8 mouse cellular contexts compared by ENCODE assay signal in the genomic region with DNA sequence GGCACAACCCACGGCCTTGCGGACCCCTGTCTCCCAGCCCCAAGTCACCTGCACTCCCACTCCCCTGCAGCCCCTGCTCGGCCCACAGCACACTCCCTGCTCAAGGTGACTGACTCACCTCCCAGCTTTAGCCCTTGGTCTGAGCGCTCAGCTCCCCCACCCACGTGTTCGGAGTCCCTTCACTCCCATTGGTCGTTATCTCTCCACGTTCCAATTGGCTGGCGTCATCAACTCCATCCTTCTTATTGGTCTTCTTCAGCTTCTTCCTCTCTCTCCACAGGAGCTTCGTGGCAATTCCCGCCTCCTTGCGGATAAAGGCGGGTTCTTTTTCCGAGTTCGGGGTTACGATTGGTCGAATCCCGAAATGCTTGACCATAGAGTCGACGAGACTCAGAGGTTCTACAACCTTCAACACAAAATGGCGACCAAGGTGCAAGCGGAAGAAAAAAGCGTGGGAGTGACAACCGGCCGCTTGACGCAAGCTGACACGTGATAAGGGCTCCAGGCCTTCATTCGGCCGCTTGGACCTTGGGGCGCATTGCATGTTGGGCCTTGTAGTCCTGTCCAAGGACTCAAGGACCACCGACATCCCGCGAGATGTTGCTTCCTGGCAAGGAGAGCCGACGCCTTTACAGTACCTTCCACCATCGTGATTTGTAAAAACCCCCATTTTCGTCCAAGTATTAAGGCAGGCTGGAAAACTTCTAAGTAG. TPM values are rescaled to one million over a fixed set of nuclear protein-coding genes. Genes with fewer than 3 reads are reported as not detected.
A peak's percentile ranks its signal among the peaks of the same experiment; 100 is the strongest.
DNase-seq lines count a peak whose midpoint lies in the region; ATAC-seq and TF ChIP-seq lines count a peak whose summit lies in the region.

A gene (minus strand): TSS at position 162 of the 712 bp plus-strand sequence.

- WGBS in heart, embryonic 12.5 days = 0% methylated on average over 37 of the region's 37 CpGs
- WGBS in kidney, postnatal 0 days = under 1% methylated on average over 37 of the region's 37 CpGs
- WGBS in liver, embryonic 11.5 days = under 1% methylated on average over 37 of the region's 37 CpGs
- WGBS in stomach, embryonic 14.5 days = under 1% methylated on average over 37 of the region's 37 CpGs

- H3K27me3 ChIP-seq in heart, embryonic 12.5 days (replicated peaks) = no peaks in the 10 kb centered on the region
- no peaks in the 10 kb centered on the region for H3K27me3 ChIP-seq in kidney, postnatal 0 days (ENCODE audit: insufficient read depth, low read length)
- no peaks in the 10 kb centered on the region for H3K27me3 ChIP-seq in liver, embryonic 11.5 days (replicated peaks; ENCODE audit: control insufficient read depth, insufficient read depth, low read length)
- no peaks in the 10 kb centered on the region for H3K27me3 ChIP-seq in stomach, embryonic 14.5 days (ENCODE audit: control insufficient read depth, insufficient read depth, low read length)

- H3K4me3 ChIP-seq in heart, embryonic 12.5 days = peak within 1 kb of the TSS; percentile 79
- H3K4me3 ChIP-seq in kidney, postnatal 0 days (replicated peaks; ENCODE audit: low read depth, low read length) = peak within 1 kb of the TSS; percentile 58
- H3K4me3 ChIP-seq in liver, embryonic 11.5 days (ENCODE audit: low read depth, low read length) = peak within 1 kb of the TSS; percentile 60
- H3K4me3 ChIP-seq in stomach, embryonic 14.5 days (ENCODE audit: low read depth, low read length) = peak within 1 kb of the TSS; percentile 72

- H3K9ac ChIP-seq in heart, embryonic 12.5 days = peak within 1 kb of the TSS; percentile 89
- peak within 1 kb of the TSS; percentile 72 for H3K9ac ChIP-seq in kidney, postnatal 0 days (ENCODE audit: low read depth, low read length)
- peak within 1 kb of the TSS; percentile 92 for H3K9ac ChIP-seq in liver, embryonic 11.5 days (ENCODE audit: low read depth, low read length)
- peak within 1 kb of the TSS; percentile 70 for H3K9ac ChIP-seq in stomach, embryonic 14.5 days (replicated peaks; ENCODE audit: low read depth, low read length)

- no peaks in the 10 kb centered on the region for H3K9me3 ChIP-seq in heart, embryonic 12.5 days (replicated peaks)
- H3K9me3 ChIP-seq in kidney, postnatal 0 days (replicated peaks; ENCODE audit: low read length) = no peaks in the 10 kb centered on the region
- H3K9me3 ChIP-seq in liver, embryonic 11.5 days (ENCODE audit: control insufficient read depth, low read length) = no peaks in the 10 kb centered on the region
- H3K9me3 ChIP-seq in stomach, embryonic 14.5 days (ENCODE audit: control insufficient read depth, low read depth, low read length) = no peaks in the 10 kb centered on the region

- peak; percentile 46 for TF ChIP-seq CTCF in kidney, postnatal 0 days (IDR thresholded peaks at IDR 0.05; ENCODE audit: low read depth)

- ATAC-seq in erythroid progenitor cell, adult 5-6 weeks (replicated peaks; ENCODE audit: low FRiP score, poor library complexity, severe bottlenecking) = peak; percentile 93
- peak; percentile 96 for ATAC-seq in heart, embryonic 12.5 days (ENCODE audit: insufficient number of reproducible peaks, low FRiP score)
- ATAC-seq in kidney, postnatal 0 days (replicated peaks; ENCODE audit: low FRiP score, low read depth) = peak; percentile 96
- peak; percentile 93 for ATAC-seq in liver, embryonic 11.5 days (replicated peaks; ENCODE audit: low FRiP score)
- ATAC-seq in stomach, embryonic 14.5 days (ENCODE audit: insufficient number of reproducible peaks, insufficient read depth, low FRiP score, low read depth) = peak; percentile 96

- peak; percentile 100 for DNase-seq in CD4-positive helper T cell, adult 2 months (ENCODE audit: low read depth, low spot score)
- peak; percentile 100 for DNase-seq in brain, embryonic 18.5 days (ENCODE audit: low read depth, low spot score)
- DNase-seq in kidney, postnatal 0 days (ENCODE audit: low spot score) = peak; percentile 100
- DNase-seq in liver, embryonic 11.5 days (ENCODE audit: low spot score) = peak; percentile 91
- DNase-seq in naive thymus-derived CD4-positive, alpha-beta T cell, adult 2 months (ENCODE audit: low read depth) = peak; percentile 99

- H3K27ac ChIP-seq in heart, embryonic 12.5 days (ENCODE audit: poor library complexity, severe bottlenecking) = peak within 1 kb of the TSS; percentile 86
- H3K27ac ChIP-seq in kidney, postnatal 0 days = peak within 1 kb of the TSS; percentile 81
- H3K27ac ChIP-seq in liver, embryonic 11.5 days (ENCODE audit: low read depth, low read length) = peak within 1 kb of the TSS; percentile 82
- H3K27ac ChIP-seq in stomach, embryonic 14.5 days (ENCODE audit: low read length) = peak within 1 kb of the TSS; percentile 76

- peaks cover 25% of the 10 kb centered on the region for H3K4me1 ChIP-seq in heart, embryonic 12.5 days (replicated peaks)
- H3K4me1 ChIP-seq in kidney, postnatal 0 days (replicated peaks; ENCODE audit: insufficient read depth, low read length) = no peaks in the 10 kb centered on the region; the same call in 1 of the 2 replicates
- peaks cover 9% of the 10 kb centered on the region for H3K4me1 ChIP-seq in liver, embryonic 11.5 days (replicated peaks; ENCODE audit: control insufficient read depth, insufficient read depth, low read length)
- no peaks in the 10 kb centered on the region; the same call in 1 of the 2 replicates for H3K4me1 ChIP-seq in stomach, embryonic 14.5 days (ENCODE audit: control insufficient read depth, insufficient read depth, low read length)

- H3K4me2 ChIP-seq in heart, embryonic 12.5 days = peak within 1 kb of the TSS; percentile 90
- peak within 1 kb of the TSS; percentile 76 for H3K4me2 ChIP-seq in kidney, postnatal 0 days (ENCODE audit: low read length)
- peak within 1 kb of the TSS; percentile 94 for H3K4me2 ChIP-seq in liver, embryonic 11.5 days
- H3K4me2 ChIP-seq in stomach, embryonic 14.5 days (replicated peaks; ENCODE audit: low read depth, low read length) = peak within 1 kb of the TSS; percentile 65

- H3K36me3 ChIP-seq in heart, embryonic 12.5 days = peaks cover 25% of the 10 kb centered on the region
- H3K36me3 ChIP-seq in kidney, postnatal 0 days (ENCODE audit: insufficient read depth, low read length) = no peaks in the 10 kb centered on the region
- peaks cover 6% of the 10 kb centered on the region for H3K36me3 ChIP-seq in liver, embryonic 11.5 days (ENCODE audit: control insufficient read depth, insufficient read depth, low read length)
- H3K36me3 ChIP-seq in stomach, embryonic 14.5 days (ENCODE audit: control insufficient read depth, insufficient read depth, low read length) = peaks cover 19% of the 10 kb centered on the region

RNA-seq across cellular contexts. Expression of the gene that starts here (rescaled TPM):
- 98.9 and 122 TPM in 2 replicates for total RNA-seq in erythroid progenitor cell, adult 5-6 weeks (2015; ENCODE audit: low replicate concordance)
- 9.5 and 20.2 TPM in 2 replicates for total RNA-seq in erythroid progenitor cell, adult 5-6 weeks (2017; ENCODE audit: low replicate concordance)
- polyA plus RNA-seq in heart, embryonic 12.5 days (2016; fragmentation: Nextera tagmentation; extraction: Ambion mirVana) = 1,401 and 1,405 TPM in 2 replicates
- polyA plus RNA-seq in kidney, postnatal 0 days (2015; fragmentation: Nextera tagmentation; extraction: Ambion mirVana) = 1,356 and 1,385 TPM in 2 replicates
- polyA plus RNA-seq in liver, embryonic 11.5 days (2014; fragmentation: Nextera tagmentation; extraction: Ambion mirVana) = 943 and 994 TPM in 2 replicates
- polyA plus RNA-seq in stomach, embryonic 14.5 days (2014; fragmentation: Nextera tagmentation; extraction: Ambion mirVana) = 739 and 807 TPM in 2 replicates

Comparison
In these comparisons a context has a peak if more than half of its experiments do, and no peak if none do; other contexts are left out.
1. Peak in every context shown above with its lines: DNase-seq, ATAC-seq, H3K4me3 ChIP-seq and H3K27ac ChIP-seq.